Mouse (Mus musculus): Measurements from ENCODE around the gene Gm9376. TPM values are rescaled to one million over a fixed set of nuclear protein-coding genes. Genes with fewer than 3 reads are reported as not detected.

Gm9376 gene
- polyA plus RNA-seq, 2 experiments: not detected

DNA sequence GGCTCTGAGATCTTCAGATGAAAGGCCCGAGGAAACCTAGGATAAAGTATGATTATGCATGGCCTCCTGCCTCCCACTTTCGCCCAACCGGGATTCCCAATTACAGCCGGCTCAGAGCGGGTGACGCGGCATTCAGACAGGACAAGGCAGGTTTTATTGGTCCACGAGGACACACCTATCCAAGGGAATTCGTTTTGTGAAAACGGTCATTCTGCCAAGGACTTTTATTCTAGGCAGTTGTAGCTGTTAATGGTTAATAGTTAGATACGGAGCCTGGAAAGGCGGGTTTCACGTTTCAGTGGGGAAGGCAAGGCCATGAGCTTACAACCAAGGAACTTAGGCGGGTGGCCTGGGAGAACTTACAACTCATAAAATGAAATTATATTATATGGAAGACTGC lies 16.2 kb downstream of the Gm9376 start:
- 18% methylated on average over 14 of the region's 14 CpGs for WGBS
- DNase-seq (ENCODE audit: low spot score): peak; percentile 31
- Histone ChIP-seq H3K4me3 (replicated peaks; ENCODE audit: low read length) (no peak overlapping the region), H3K9ac (ENCODE audit: low read depth, low read length, severe bottlenecking) (no peak overlapping the region), H3K27ac (replicated peaks; ENCODE audit: low read depth, low read length) (no peak overlapping the region), H3K4me1 (ENCODE audit: control insufficient read depth, insufficient read depth, low read length) (0 out of 2 replicates have a peak, but pooled peaks cover 3% of the 10 kb centered on the region), H3K36me3 (ENCODE audit: control insufficient read depth, insufficient read depth, low read length) (no peaks in the 10 kb centered on the region), H3K4me2 (replicated peaks; ENCODE audit: low read depth, low read length, severe bottlenecking) (no peak overlapping the region), H3K9me3 (ENCODE audit: control insufficient read depth, low read length) (peaks cover 9% of the 10 kb centered on the region; the same call in 1 of the 2 replicates), H3K27me3 (ENCODE audit: control insufficient read depth, insufficient read depth, low read length) (no peaks in the 10 kb centered on the region)
- peak; percentile 55; the same call in 1 of the 2 replicates for ATAC-seq (ENCODE audit: low FRiP score, low read depth)
- no peak for TF ChIP-seq POLR2A (IDR thresholded peaks at IDR 0.05; ENCODE audit: borderline replicate concordance, extremely low read depth, insufficient read depth, insufficient read length)

- WGBS: 79% methylated on average over 2 of the region's 2 CpGs
- Histone ChIP-seq H3K9ac (ENCODE audit: low read depth, low read length, severe bottlenecking) (no peak overlapping the region), H3K27me3 (ENCODE audit: control insufficient read depth, insufficient read depth, low read length) (no peaks in the 10 kb centered on the region), H3K4me2 (replicated peaks; ENCODE audit: low read depth, low read length, severe bottlenecking) (no peak overlapping the region), H3K4me1 (ENCODE audit: control insufficient read depth, insufficient read depth, low read length) (0 out of 2 replicates have a peak, but pooled peaks cover 3% of the 10 kb centered on the region), H3K36me3 (ENCODE audit: control insufficient read depth, insufficient read depth, low read length) (no peaks in the 10 kb centered on the region), H3K9me3 (ENCODE audit: control insufficient read depth, low read length) (no peaks in the 10 kb centered on the region), H3K27ac (replicated peaks; ENCODE audit: low read depth, low read length) (no peak overlapping the region), H3K4me3 (replicated peaks; ENCODE audit: low read length) (no peak overlapping the region)
- no peak for ATAC-seq (ENCODE audit: low FRiP score, low read depth)
- DNase-seq (ENCODE audit: low spot score): no peak
- TF ChIP-seq POLR2A (IDR thresholded peaks at IDR 0.05; ENCODE audit: borderline replicate concordance, extremely low read depth, insufficient read depth, insufficient read length): no peak
Measured at GRCm38 (mm10) chr14:118286096-118286495, 19.3 kb downstream of the Gm9376 start.

- H3K27ac ChIP-seq (replicated peaks; ENCODE audit: low read depth, low read length): no peak overlapping the region
- H3K27me3 ChIP-seq (ENCODE audit: control insufficient read depth, insufficient read depth, low read length): no peaks in the 10 kb centered on the region
- ATAC-seq (ENCODE audit: low FRiP score, low read depth) (no peak), DNase-seq (ENCODE audit: low spot score) (peak; percentile 53)
- no peak overlapping the region for H3K4me2 ChIP-seq (replicated peaks; ENCODE audit: low read depth, low read length, severe bottlenecking)
- no peak overlapping the region for H3K4me3 ChIP-seq (replicated peaks; ENCODE audit: low read length)
- no peaks in the 10 kb centered on the region for H3K4me1 ChIP-seq (ENCODE audit: control insufficient read depth, insufficient read depth, low read length)
- TF ChIP-seq POLR2A (IDR thresholded peaks at IDR 0.05; ENCODE audit: borderline replicate concordance, extremely low read depth, insufficient read depth, insufficient read length): no peak
- 61% methylated on average over 8 of the region's 8 CpGs for WGBS
- no peak overlapping the region for H3K9ac ChIP-seq (ENCODE audit: low read depth, low read length, severe bottlenecking)
- H3K9me3 ChIP-seq (ENCODE audit: control insufficient read depth, low read length): no peaks in the 10 kb centered on the region
- no peaks in the 10 kb centered on the region for H3K36me3 ChIP-seq (ENCODE audit: control insufficient read depth, insufficient read depth, low read length)
Measured at GRCm38 (mm10) chr14:118289133-118289532, 22.4 kb downstream of the Gm9376 start.

- no peaks in the 10 kb centered on the region for H3K4me1 ChIP-seq (ENCODE audit: control insufficient read depth, insufficient read depth, low read length)
- no peaks in the 10 kb centered on the region for H3K9me3 ChIP-seq (ENCODE audit: control insufficient read depth, low read length)
- no peak for ATAC-seq (ENCODE audit: low FRiP score, low read depth)
- H3K4me3 ChIP-seq (replicated peaks; ENCODE audit: low read length): no peak overlapping the region
- no peak overlapping the region for H3K4me2 ChIP-seq (replicated peaks; ENCODE audit: low read depth, low read length, severe bottlenecking)
- no peaks in the 10 kb centered on the region for H3K36me3 ChIP-seq (ENCODE audit: control insufficient read depth, insufficient read depth, low read length)
- H3K27me3 ChIP-seq (ENCODE audit: control insufficient read depth, insufficient read depth, low read length): no peaks in the 10 kb centered on the region
- 85% methylated on average over 6 of the region's 6 CpGs for WGBS
- H3K9ac ChIP-seq (ENCODE audit: low read depth, low read length, severe bottlenecking): no peak overlapping the region
- no peak for DNase-seq (ENCODE audit: low spot score)
- no peak for TF ChIP-seq POLR2A (IDR thresholded peaks at IDR 0.05; ENCODE audit: borderline replicate concordance, extremely low read depth, insufficient read depth, insufficient read length)
- no peak overlapping the region for H3K27ac ChIP-seq (replicated peaks; ENCODE audit: low read depth, low read length)
Measured at GRCm38 (mm10) chr14:118290009-118290408, 23.2 kb downstream of the Gm9376 start.

DNA sequence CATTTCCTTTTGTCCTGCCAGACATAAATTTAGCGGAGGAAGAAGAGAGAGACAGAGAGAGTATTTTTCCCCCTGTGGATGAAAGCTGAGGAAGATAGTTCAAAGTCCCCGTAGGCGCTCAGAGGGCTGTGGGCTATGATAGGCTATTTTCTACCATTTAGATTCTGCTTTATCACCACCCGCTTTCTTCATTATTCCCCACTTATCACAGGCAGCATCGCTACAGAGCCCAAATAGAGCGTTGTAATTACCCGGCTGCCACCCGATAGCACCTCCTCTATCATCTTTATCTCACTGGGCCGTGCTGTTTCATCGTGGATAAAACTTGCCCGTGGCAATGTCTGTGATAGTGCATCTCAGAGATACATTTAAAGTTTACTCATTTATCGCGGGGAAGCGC lies 35.8 kb downstream of the Gm9376 start:
- peaks cover 5% of the 10 kb centered on the region for H3K4me1 ChIP-seq (ENCODE audit: control insufficient read depth, insufficient read depth, low read length)
- no peaks in the 10 kb centered on the region for H3K36me3 ChIP-seq (ENCODE audit: control insufficient read depth, insufficient read depth, low read length)
- ATAC-seq (ENCODE audit: low FRiP score, low read depth): no peak
- H3K27me3 ChIP-seq (ENCODE audit: control insufficient read depth, insufficient read depth, low read length): no peaks in the 10 kb centered on the region
- TF ChIP-seq POLR2A (IDR thresholded peaks at IDR 0.05; ENCODE audit: borderline replicate concordance, extremely low read depth, insufficient read depth, insufficient read length): no peak
- no peak overlapping the region for H3K4me3 ChIP-seq (replicated peaks; ENCODE audit: low read length)
- no peaks in the 10 kb centered on the region for H3K9me3 ChIP-seq (ENCODE audit: control insufficient read depth, low read length)
- no peak overlapping the region for H3K27ac ChIP-seq (replicated peaks; ENCODE audit: low read depth, low read length)
- 85% methylated on average over 14 of the region's 14 CpGs for WGBS
- DNase-seq (ENCODE audit: low spot score): no peak
- no peak overlapping the region for H3K9ac ChIP-seq (ENCODE audit: low read depth, low read length, severe bottlenecking)
- H3K4me2 ChIP-seq (replicated peaks; ENCODE audit: low read depth, low read length, severe bottlenecking): no peak overlapping the region

- Histone ChIP-seq H3K9me3 (ENCODE audit: control insufficient read depth, low read length) (no peaks in the 10 kb centered on the region), H3K4me2 (replicated peaks; ENCODE audit: low read depth, low read length, severe bottlenecking) (no peak overlapping the region), H3K4me3 (replicated peaks; ENCODE audit: low read length) (no peak overlapping the region), H3K9ac (ENCODE audit: low read depth, low read length, severe bottlenecking) (no peak overlapping the region), H3K27me3 (ENCODE audit: control insufficient read depth, insufficient read depth, low read length) (no peaks in the 10 kb centered on the region), H3K27ac (replicated peaks; ENCODE audit: low read depth, low read length) (no peak overlapping the region), H3K4me1 (ENCODE audit: control insufficient read depth, insufficient read depth, low read length) (peaks cover 5% of the 10 kb centered on the region), H3K36me3 (ENCODE audit: control insufficient read depth, insufficient read depth, low read length) (no peaks in the 10 kb centered on the region)
- DNase-seq (ENCODE audit: low spot score): no peak
- TF ChIP-seq POLR2A (IDR thresholded peaks at IDR 0.05; ENCODE audit: borderline replicate concordance, extremely low read depth, insufficient read depth, insufficient read length): no peak
- ATAC-seq (ENCODE audit: low FRiP score, low read depth): no peak
- 78% methylated on average over 9 of the region's 9 CpGs for WGBS
Measured at GRCm38 (mm10) chr14:118304560-118304959, 37.8 kb downstream of the Gm9376 start.
